Mouse (Mus musculus): ENCODE results near the gene Cd24a. TPM values are rescaled to one million over a fixed set of nuclear protein-coding genes. Genes with fewer than 3 reads are reported as not detected.

The Cd24a gene
- polyA plus RNA-seq, 1 experiment from 2014 or later, result 461 TPM

DNA sequence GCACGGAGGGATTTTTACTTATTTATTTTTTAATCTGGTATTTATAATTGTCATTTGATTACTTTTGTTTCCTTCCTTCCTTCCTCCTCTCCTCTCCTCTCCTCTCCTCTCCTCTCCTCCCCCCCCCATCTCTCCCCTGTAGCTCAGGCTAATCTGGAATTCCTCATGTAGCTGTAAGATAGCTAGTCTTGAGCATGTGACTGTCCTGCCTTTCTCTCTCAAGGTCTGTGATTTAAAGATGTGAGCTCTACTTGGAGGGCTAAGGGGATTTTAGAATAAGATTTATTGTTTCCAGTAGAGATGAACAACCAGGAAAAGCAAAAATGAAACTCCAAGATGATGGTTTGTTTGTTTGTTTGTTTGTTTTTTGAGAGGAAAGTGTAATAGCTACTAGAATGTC lies 23.0 kb downstream of the Cd24a start:
- Histone ChIP-seq H3K4me3 (ENCODE audit: low read depth, low read length) (no peak overlapping the region), H3K36me3 (replicated peaks; ENCODE audit: insufficient read depth, low read length) (peaks cover 4% of the 10 kb centered on the region), H3K4me1 (ENCODE audit: insufficient read depth) (peaks cover 14% of the 10 kb centered on the region), H3K9me3 (ENCODE audit: low read length) (no peaks in the 10 kb centered on the region), H3K4me2 (ENCODE audit: low read depth, low read length) (no peak overlapping the region), H3K27me3 (ENCODE audit: insufficient read depth, low read length) (no peaks in the 10 kb centered on the region), H3K9ac (replicated peaks) (peak overlapping the region; percentile 4; the same call in 1 of the 2 replicates), H3K27ac (ENCODE audit: low read depth) (no peak overlapping the region)
- TF ChIP-seq EP300 (IDR thresholded peaks at IDR 0.05; ENCODE audit: low read depth), result no peak
- TF ChIP-seq CTCF (IDR thresholded peaks at IDR 0.05; ENCODE audit: low read depth), result no peak
- ATAC-seq (no peak), DNase-seq (no peak)
- 89% methylated on average over 1 of the region's 1 CpGs for WGBS (ENCODE audit: insufficient replicate concordance)

GRCm38 (mm10) chr10:43601511-43602396 lies 23.7 kb downstream of the Cd24a start:
- peak overlapping the region; percentile 4; the same call in 1 of the 2 replicates for H3K9ac ChIP-seq (replicated peaks)
- H3K36me3 ChIP-seq (replicated peaks; ENCODE audit: insufficient read depth, low read length), result peaks cover 4% of the 10 kb centered on the region
- no peaks in the 10 kb centered on the region for H3K9me3 ChIP-seq (ENCODE audit: low read length)
- ATAC-seq (no peak), DNase-seq (no peak)
- H3K4me1 ChIP-seq (ENCODE audit: insufficient read depth), result peaks cover 9% of the 10 kb centered on the region
- no peak overlapping the region for H3K4me2 ChIP-seq (ENCODE audit: low read depth, low read length)
- 53% methylated on average over 14 of the region's 14 CpGs for WGBS (ENCODE audit: insufficient replicate concordance)
- TF ChIP-seq EP300 (IDR thresholded peaks at IDR 0.05; ENCODE audit: low read depth) (no peak), CTCF (IDR thresholded peaks at IDR 0.05; ENCODE audit: low read depth) (no peak)
- no peak overlapping the region for H3K4me3 ChIP-seq (ENCODE audit: low read depth, low read length)
- no peaks in the 10 kb centered on the region for H3K27me3 ChIP-seq (ENCODE audit: insufficient read depth, low read length)
- H3K27ac ChIP-seq (ENCODE audit: low read depth), result no peak overlapping the region

GRCm38 (mm10) chr10:43603975-43604686 lies 26.0 kb downstream of the Cd24a start:
- Histone ChIP-seq H3K27ac (ENCODE audit: low read depth) (no peak overlapping the region), H3K4me2 (ENCODE audit: low read depth, low read length) (no peak overlapping the region), H3K36me3 (replicated peaks; ENCODE audit: insufficient read depth, low read length) (peaks cover 4% of the 10 kb centered on the region), H3K9me3 (ENCODE audit: low read length) (no peaks in the 10 kb centered on the region), H3K27me3 (ENCODE audit: insufficient read depth, low read length) (no peaks in the 10 kb centered on the region), H3K4me3 (ENCODE audit: low read depth, low read length) (no peak overlapping the region), H3K4me1 (ENCODE audit: insufficient read depth) (peaks cover 15% of the 10 kb centered on the region; the same call in 1 of the 2 replicates), H3K9ac (replicated peaks) (no peak overlapping the region)
- DNase-seq (no peak), ATAC-seq (no peak)
- 88% methylated on average over 4 of the region's 4 CpGs for WGBS (ENCODE audit: insufficient replicate concordance)
- no peak for TF ChIP-seq CTCF (IDR thresholded peaks at IDR 0.05; ENCODE audit: low read depth)
- no peak for TF ChIP-seq EP300 (IDR thresholded peaks at IDR 0.05; ENCODE audit: low read depth)

DNA sequence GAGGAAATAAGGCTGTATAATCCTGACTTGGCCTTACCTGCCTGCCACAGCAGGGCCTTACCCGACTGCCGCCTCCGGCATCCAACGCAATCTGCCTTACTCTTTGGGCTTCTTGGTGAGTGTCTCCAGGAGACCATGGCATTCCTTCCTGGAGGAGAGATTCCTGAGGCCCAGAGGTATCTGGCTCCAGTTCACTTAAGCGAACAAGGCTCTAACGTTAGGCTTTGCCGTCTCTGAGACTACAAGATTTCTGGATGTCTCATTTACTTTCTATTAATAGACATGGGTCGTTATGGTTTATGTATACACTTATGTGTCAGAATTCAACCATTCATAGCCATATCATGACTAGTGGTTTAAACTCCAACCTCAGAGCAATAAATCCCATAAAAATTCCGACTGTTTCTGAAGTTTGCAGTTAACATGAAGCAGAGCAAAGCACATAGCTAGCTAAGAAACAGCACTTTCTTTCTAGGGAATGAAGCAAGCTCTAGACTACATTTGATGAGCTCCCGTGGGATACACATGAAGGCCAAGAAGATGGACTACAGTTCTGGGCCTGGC lies 26.7 kb downstream of the Cd24a start:
- H3K27ac ChIP-seq (ENCODE audit: low read depth), result peak overlapping the region; percentile 1; the same call in 1 of the 2 replicates
- ATAC-seq, result no peak
- WGBS (ENCODE audit: insufficient replicate concordance), result 84% methylated on average over 10 of the region's 10 CpGs

GRCm38 (mm10) chr10:43605901-43606300 lies 27.8 kb downstream of the Cd24a start:
- peak overlapping the region; percentile 1 for H3K27ac ChIP-seq (ENCODE audit: low read depth)
- peaks cover 4% of the 10 kb centered on the region for H3K36me3 ChIP-seq (replicated peaks; ENCODE audit: insufficient read depth, low read length)
- no peak overlapping the region for H3K9ac ChIP-seq (replicated peaks)
- 64% methylated on average over 7 of the region's 7 CpGs for WGBS (ENCODE audit: insufficient replicate concordance)
- ATAC-seq (no peak), DNase-seq (no peak)
- H3K4me2 ChIP-seq (ENCODE audit: low read depth, low read length), result no peak overlapping the region
- no peak for TF ChIP-seq EP300 (IDR thresholded peaks at IDR 0.05; ENCODE audit: low read depth)
- no peak for TF ChIP-seq CTCF (IDR thresholded peaks at IDR 0.05; ENCODE audit: low read depth)
- peaks cover 15% of the 10 kb centered on the region; the same call in 1 of the 2 replicates for H3K4me1 ChIP-seq (ENCODE audit: insufficient read depth)
- H3K27me3 ChIP-seq (ENCODE audit: insufficient read depth, low read length), result no peaks in the 10 kb centered on the region
- no peak overlapping the region for H3K4me3 ChIP-seq (ENCODE audit: low read depth, low read length)
- no peaks in the 10 kb centered on the region for H3K9me3 ChIP-seq (ENCODE audit: low read length)

More for the DNA sequence above, 26.7 kb downstream of the Cd24a start:
- Histone ChIP-seq H3K27me3 (ENCODE audit: insufficient read depth, low read length) (no peaks in the 10 kb centered on the region), H3K9ac (replicated peaks) (no peak overlapping the region), H3K4me3 (ENCODE audit: low read depth, low read length) (no peak overlapping the region), H3K4me2 (ENCODE audit: low read depth, low read length) (no peak overlapping the region), H3K9me3 (ENCODE audit: low read length) (no peaks in the 10 kb centered on the region), H3K36me3 (replicated peaks; ENCODE audit: insufficient read depth, low read length) (peaks cover 4% of the 10 kb centered on the region), H3K4me1 (ENCODE audit: insufficient read depth) (peaks cover 15% of the 10 kb centered on the region; the same call in 1 of the 2 replicates)
- TF ChIP-seq CTCF (IDR thresholded peaks at IDR 0.05; ENCODE audit: low read depth) (no peak), EP300 (IDR thresholded peaks at IDR 0.05; ENCODE audit: low read depth) (no peak)
- no peak for DNase-seq

GRCm38 (mm10) chr10:43609507-43609906 lies 31.4 kb downstream of the Cd24a start:
- 56% methylated on average over 5 of the region's 5 CpGs for WGBS (ENCODE audit: insufficient replicate concordance)
- Histone ChIP-seq H3K27ac (ENCODE audit: low read depth) (peak overlapping the region; percentile 94), H3K4me3 (ENCODE audit: low read depth, low read length) (no peak overlapping the region), H3K36me3 (replicated peaks; ENCODE audit: insufficient read depth, low read length) (no peaks in the 10 kb centered on the region; the same call in 1 of the 2 replicates), H3K4me1 (ENCODE audit: insufficient read depth) (peaks cover 24% of the 10 kb centered on the region; the same call in 1 of the 2 replicates), H3K4me2 (ENCODE audit: low read depth, low read length) (0 out of 2 replicates have a peak overlapping the region, but pooled peaks have one; percentile 13), H3K9ac (replicated peaks) (no peak overlapping the region), H3K27me3 (ENCODE audit: insufficient read depth, low read length) (no peaks in the 10 kb centered on the region), H3K9me3 (ENCODE audit: low read length) (no peaks in the 10 kb centered on the region)
- ATAC-seq (peak; percentile 98), DNase-seq (peak; percentile 75)
- TF ChIP-seq CTCF (IDR thresholded peaks at IDR 0.05; ENCODE audit: low read depth), result 0 out of 2 replicates have a peak, but pooled peaks have one; percentile 9
- peak; percentile 100 for TF ChIP-seq EP300 (IDR thresholded peaks at IDR 0.05; ENCODE audit: low read depth)
